Mouse (Mus musculus): ENCODE data around the gene Tectb. TPM values are rescaled to one million over a fixed set of nuclear protein-coding genes. Genes with fewer than 3 reads are reported as not detected.

Gene Tectb
- polyA plus RNA-seq, 1 experiment from 2014 or later = 0.68 TPM

DNA sequence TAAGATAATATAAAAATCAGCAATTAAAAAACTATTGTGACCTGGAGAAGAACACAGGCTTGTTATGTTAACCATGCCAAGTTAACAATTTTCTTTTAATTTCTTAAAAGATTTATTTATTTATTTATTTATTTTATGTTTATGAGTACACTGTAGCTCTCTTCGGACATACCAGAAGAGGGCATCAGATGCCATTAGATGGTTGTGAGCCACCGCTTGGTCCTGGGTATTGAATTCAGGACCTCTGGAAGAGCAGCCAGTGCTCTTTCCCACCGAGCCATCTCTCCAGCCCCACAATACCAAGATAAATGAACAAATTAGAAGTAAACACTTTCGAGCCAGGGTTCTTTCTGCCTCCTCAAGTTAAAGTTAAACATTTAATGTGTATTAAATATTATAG lies 28.1 kb downstream of the Tectb start:
- no peak for ATAC-seq (ENCODE audit: low FRiP score, low TSS enrichment)
- Histone ChIP-seq H3K9ac (replicated peaks; ENCODE audit: low read length) (no peak overlapping the region), H3K9me3 (ENCODE audit: control insufficient read depth, low read length) (no peaks in the 10 kb centered on the region), H3K4me1 (ENCODE audit: control insufficient read depth, insufficient read depth, low read length) (no peaks in the 10 kb centered on the region), H3K27me3 (ENCODE audit: control insufficient read depth, insufficient read depth, low read length) (no peaks in the 10 kb centered on the region), H3K4me2 (ENCODE audit: low read length) (no peak overlapping the region), H3K4me3 (replicated peaks; ENCODE audit: low read depth, low read length) (no peak overlapping the region), H3K27ac (replicated peaks; ENCODE audit: low read depth, low read length) (no peak overlapping the region), H3K36me3 (ENCODE audit: control insufficient read depth, insufficient read depth, low read length) (no peaks in the 10 kb centered on the region)
- no peak for DNase-seq
- 77% methylated on average over 4 of the region's 4 CpGs for WGBS

DNA sequence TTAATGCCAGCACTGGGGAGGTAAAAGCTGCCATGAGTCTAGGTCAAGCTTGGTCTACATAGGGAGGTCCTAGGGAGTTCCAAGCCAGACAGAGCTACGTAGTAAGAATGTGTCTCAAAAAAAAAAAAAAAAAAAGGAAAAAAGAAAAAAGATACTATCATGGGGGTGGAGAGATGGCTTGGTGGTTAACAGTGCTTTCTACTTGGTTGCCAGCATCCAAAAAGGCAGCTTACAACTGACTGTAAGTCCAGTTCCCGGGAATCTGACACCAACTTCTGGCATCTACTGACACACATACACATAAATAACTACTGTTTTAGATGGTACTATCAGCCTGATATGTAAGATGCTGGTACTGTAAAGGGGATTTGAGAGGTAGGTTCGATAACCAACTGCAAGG lies 28.6 kb downstream of the Tectb start:
- Histone ChIP-seq H3K9ac (replicated peaks; ENCODE audit: low read length) (no peak overlapping the region), H3K4me3 (replicated peaks; ENCODE audit: low read depth, low read length) (no peak overlapping the region), H3K4me1 (ENCODE audit: control insufficient read depth, insufficient read depth, low read length) (no peaks in the 10 kb centered on the region), H3K9me3 (ENCODE audit: control insufficient read depth, low read length) (no peaks in the 10 kb centered on the region), H3K27me3 (ENCODE audit: control insufficient read depth, insufficient read depth, low read length) (no peaks in the 10 kb centered on the region), H3K36me3 (ENCODE audit: control insufficient read depth, insufficient read depth, low read length) (no peaks in the 10 kb centered on the region), H3K4me2 (ENCODE audit: low read length) (no peak overlapping the region), H3K27ac (replicated peaks; ENCODE audit: low read depth, low read length) (no peak overlapping the region)
- DNase-seq = no peak
- no peak for ATAC-seq (ENCODE audit: low FRiP score, low TSS enrichment)
- 82% methylated on average over 3 of the region's 3 CpGs for whole genome bisulfite sequencing

DNA sequence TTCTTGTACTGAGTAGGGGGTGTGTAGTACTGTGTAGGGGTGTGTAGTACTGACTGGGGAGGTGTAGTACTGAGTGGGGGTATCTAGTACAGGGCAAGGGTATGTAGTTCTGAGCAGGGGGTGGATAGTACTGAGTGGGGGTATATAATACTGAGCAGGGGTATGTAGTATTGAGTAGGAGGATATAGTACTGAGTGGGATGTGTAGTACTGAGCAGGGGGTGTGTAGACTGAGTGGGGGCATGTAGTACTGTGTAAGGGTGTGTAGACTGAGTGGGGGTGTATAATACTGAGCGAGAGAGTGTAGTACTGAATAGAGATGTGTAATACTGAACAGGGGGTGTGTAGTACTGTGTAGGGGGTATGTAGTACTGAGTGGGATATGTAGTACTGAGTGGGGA lies 31.2 kb downstream of the Tectb start:
- Histone ChIP-seq H3K27ac (replicated peaks; ENCODE audit: low read depth, low read length) (no peak overlapping the region), H3K36me3 (ENCODE audit: control insufficient read depth, insufficient read depth, low read length) (no peaks in the 10 kb centered on the region), H3K4me1 (ENCODE audit: control insufficient read depth, insufficient read depth, low read length) (no peaks in the 10 kb centered on the region), H3K27me3 (ENCODE audit: control insufficient read depth, insufficient read depth, low read length) (no peaks in the 10 kb centered on the region), H3K4me3 (replicated peaks; ENCODE audit: low read depth, low read length) (no peak overlapping the region), H3K9me3 (ENCODE audit: control insufficient read depth, low read length) (no peaks in the 10 kb centered on the region), H3K4me2 (ENCODE audit: low read length) (no peak overlapping the region), H3K9ac (replicated peaks; ENCODE audit: low read length) (no peak overlapping the region)
- 89% methylated on average over 1 of the region's 1 CpGs for WGBS
- DNase-seq (no peak), ATAC-seq (ENCODE audit: low FRiP score, low TSS enrichment) (0 out of 2 replicates have a peak, but pooled peaks have one; percentile 4)

DNA sequence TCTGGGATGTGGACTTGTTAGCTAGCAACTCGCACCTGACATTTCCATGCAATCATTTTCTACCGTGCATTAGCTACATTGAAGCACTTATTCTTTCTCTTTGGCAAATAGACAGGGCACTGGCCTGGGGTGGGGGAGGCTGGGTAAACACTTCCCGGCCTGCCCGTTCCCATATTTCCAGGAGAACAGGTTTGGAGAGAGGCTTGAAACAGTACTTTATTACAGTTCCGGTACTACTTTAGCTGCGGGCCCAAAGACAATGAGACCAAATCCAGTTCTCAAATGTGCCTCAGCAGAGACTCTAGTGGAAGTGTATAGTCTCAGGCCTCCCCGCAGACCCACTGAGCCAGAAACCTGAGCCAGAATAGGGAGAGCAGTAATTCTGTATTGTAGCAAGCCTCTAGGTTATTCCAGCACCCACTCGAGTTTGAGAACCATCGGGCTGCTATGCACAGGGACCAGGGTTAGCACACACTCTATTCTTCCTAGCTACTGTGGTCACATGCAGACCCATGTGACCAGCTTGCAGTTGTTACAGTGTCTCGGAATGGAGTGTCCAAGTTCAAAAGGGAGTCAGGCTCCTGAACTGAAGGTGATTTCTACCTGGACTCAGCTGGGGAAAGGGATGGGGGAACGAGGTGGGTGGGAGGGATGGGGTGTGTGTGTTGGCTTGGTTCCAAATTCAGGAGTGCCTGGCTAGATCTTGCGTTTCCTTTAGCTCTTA lies 33.2 kb downstream of the Tectb start:
- H3K27me3 ChIP-seq (ENCODE audit: control insufficient read depth, insufficient read depth, low read length) = no peaks in the 10 kb centered on the region
- H3K9me3 ChIP-seq (ENCODE audit: control insufficient read depth, low read length) = no peaks in the 10 kb centered on the region
- no peak overlapping the region for H3K4me2 ChIP-seq (ENCODE audit: low read length)
- no peak overlapping the region for H3K27ac ChIP-seq (replicated peaks; ENCODE audit: low read depth, low read length)
- 83% methylated on average over 12 of the region's 12 CpGs for WGBS
- ATAC-seq (ENCODE audit: low FRiP score, low TSS enrichment) (no peak), DNase-seq (no peak)
- H3K4me3 ChIP-seq (replicated peaks; ENCODE audit: low read depth, low read length) = no peak overlapping the region
- H3K9ac ChIP-seq (replicated peaks; ENCODE audit: low read length) = no peak overlapping the region
- H3K36me3 ChIP-seq (ENCODE audit: control insufficient read depth, insufficient read depth, low read length) = no peaks in the 10 kb centered on the region
- peaks cover 6% of the 10 kb centered on the region; the same call in 1 of the 2 replicates for H3K4me1 ChIP-seq (ENCODE audit: control insufficient read depth, insufficient read depth, low read length)

DNA sequence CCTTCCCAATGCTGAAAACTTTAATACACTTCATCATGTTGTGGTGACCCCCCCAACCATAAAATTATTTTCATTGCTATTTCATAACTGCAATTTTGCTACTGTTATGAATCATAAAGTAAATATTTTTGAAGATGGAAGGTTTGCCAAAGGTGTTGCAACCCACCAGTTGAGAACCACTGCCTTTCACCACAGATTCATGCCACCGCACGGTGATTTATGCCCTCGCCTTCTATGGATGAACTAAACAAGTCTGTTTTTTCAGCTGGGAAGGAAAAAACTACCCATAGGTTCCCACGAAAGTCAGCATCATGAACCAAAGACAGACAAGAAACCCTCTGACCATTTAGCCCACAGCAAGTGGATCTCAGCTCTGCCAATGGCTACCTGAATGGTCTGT lies 36.3 kb downstream of the Tectb start:
- WGBS = 91% methylated on average over 4 of the region's 4 CpGs
- H3K4me2 ChIP-seq (ENCODE audit: low read length) = no peak overlapping the region
- no peak overlapping the region for H3K4me3 ChIP-seq (replicated peaks; ENCODE audit: low read depth, low read length)
- no peak overlapping the region for H3K27ac ChIP-seq (replicated peaks; ENCODE audit: low read depth, low read length)
- DNase-seq (no peak), ATAC-seq (ENCODE audit: low FRiP score, low TSS enrichment) (no peak)
- no peaks in the 10 kb centered on the region for H3K36me3 ChIP-seq (ENCODE audit: control insufficient read depth, insufficient read depth, low read length)
- H3K9ac ChIP-seq (replicated peaks; ENCODE audit: low read length) = no peak overlapping the region
- H3K4me1 ChIP-seq (ENCODE audit: control insufficient read depth, insufficient read depth, low read length) = peaks cover 7% of the 10 kb centered on the region; the same call in 1 of the 2 replicates
- H3K27me3 ChIP-seq (ENCODE audit: control insufficient read depth, insufficient read depth, low read length) = no peaks in the 10 kb centered on the region
- H3K9me3 ChIP-seq (ENCODE audit: control insufficient read depth, low read length) = no peaks in the 10 kb centered on the region

DNA sequence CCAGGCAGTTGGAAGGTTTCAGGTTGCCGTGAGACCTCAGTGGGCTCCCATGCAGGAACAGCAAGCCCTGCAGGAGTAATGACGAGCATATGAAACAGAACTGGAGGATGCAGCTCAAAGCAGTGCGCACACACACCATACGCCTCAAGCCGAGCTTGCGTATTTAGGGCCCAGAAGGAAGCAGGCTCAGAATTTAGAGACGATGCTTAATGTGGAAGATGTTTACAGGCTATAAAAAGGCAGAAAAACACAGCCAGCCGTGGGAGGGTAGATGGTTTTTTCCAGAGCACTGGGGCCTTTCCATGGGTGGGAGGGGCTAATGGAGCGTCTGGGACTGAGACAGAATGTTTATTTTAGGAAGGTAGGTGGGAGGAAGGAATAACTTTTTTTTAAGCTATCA lies 36.8 kb downstream of the Tectb start:
- Histone ChIP-seq H3K9ac (replicated peaks; ENCODE audit: low read length) (no peak overlapping the region), H3K27ac (replicated peaks; ENCODE audit: low read depth, low read length) (no peak overlapping the region), H3K4me3 (replicated peaks; ENCODE audit: low read depth, low read length) (no peak overlapping the region), H3K4me1 (ENCODE audit: control insufficient read depth, insufficient read depth, low read length) (peaks cover 7% of the 10 kb centered on the region; the same call in 1 of the 2 replicates), H3K4me2 (ENCODE audit: low read length) (no peak overlapping the region), H3K27me3 (ENCODE audit: control insufficient read depth, insufficient read depth, low read length) (no peaks in the 10 kb centered on the region), H3K36me3 (ENCODE audit: control insufficient read depth, insufficient read depth, low read length) (no peaks in the 10 kb centered on the region), H3K9me3 (ENCODE audit: control insufficient read depth, low read length) (no peaks in the 10 kb centered on the region)
- DNase-seq = no peak
- WGBS = 88% methylated on average over 9 of the region's 9 CpGs
- no peak for ATAC-seq (ENCODE audit: low FRiP score, low TSS enrichment)

DNA sequence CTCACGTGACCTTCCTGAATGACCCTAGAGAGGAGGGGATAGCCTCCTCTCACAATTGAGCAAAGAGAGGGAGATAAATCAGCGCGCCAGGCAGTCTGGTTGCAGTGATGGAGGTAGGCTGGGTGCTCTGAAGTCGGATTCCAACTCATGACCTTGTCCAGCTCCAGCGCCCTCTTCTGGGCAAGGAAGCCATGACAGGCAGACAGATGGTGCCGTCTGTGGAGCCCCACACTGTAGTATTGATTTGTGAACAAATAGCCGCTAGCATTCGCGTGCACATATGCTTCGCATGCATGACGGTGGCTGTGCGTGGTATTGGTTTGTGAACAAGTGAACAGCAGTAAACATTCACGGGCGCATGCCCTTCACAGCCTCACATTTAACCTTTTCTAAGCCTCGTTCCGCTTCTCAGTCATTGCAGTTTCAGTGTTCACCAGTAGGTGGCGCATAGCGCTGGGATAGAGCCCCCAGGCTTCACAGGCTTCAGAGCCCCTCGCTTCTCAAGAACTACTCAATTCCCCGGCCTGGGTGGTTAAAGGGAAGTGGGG lies 37.7 kb downstream of the Tectb start:
- Histone ChIP-seq H3K4me1 (ENCODE audit: control insufficient read depth, insufficient read depth, low read length) (peaks cover 7% of the 10 kb centered on the region; the same call in 1 of the 2 replicates), H3K27me3 (ENCODE audit: control insufficient read depth, insufficient read depth, low read length) (no peaks in the 10 kb centered on the region), H3K4me2 (ENCODE audit: low read length) (peak overlapping the region; percentile 61), H3K36me3 (ENCODE audit: control insufficient read depth, insufficient read depth, low read length) (no peaks in the 10 kb centered on the region), H3K9me3 (ENCODE audit: control insufficient read depth, low read length) (no peaks in the 10 kb centered on the region), H3K4me3 (replicated peaks; ENCODE audit: low read depth, low read length) (peak overlapping the region; percentile 34), H3K9ac (replicated peaks; ENCODE audit: low read length) (peak overlapping the region; percentile 37; the same call in 1 of the 2 replicates), H3K27ac (replicated peaks; ENCODE audit: low read depth, low read length) (0 out of 2 replicates have a peak overlapping the region, but pooled peaks have one; percentile 13)
- WGBS = 2% methylated on average over 20 of the region's 20 CpGs
- DNase-seq (peak; percentile 94), ATAC-seq (ENCODE audit: low FRiP score, low TSS enrichment) (peak; percentile 67)

DNA sequence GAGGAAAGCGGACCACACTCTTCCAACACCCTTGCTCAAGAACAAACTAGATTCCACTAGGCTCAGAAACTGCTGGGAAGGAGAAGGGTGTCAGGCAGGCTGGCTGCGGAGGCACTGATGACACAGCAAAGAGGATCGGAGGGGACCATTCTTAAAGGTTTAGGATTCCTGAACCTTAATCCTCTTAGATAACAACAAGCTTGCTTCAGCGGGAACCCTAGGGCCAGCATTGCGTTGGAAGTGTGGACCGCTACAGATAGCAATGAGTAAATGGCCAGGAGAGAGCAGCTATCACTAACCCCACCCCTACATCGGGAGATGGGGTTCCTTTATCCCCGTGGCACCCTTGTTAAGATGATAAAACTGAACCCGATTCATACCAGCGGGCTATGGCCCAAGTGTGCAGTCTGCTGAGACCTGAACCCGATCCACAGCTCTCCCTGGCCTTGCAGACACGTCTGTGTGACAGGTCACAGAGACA lies 38.2 kb downstream of the Tectb start:
- H3K27ac ChIP-seq (replicated peaks; ENCODE audit: low read depth, low read length) = 0 out of 2 replicates have a peak overlapping the region, but pooled peaks have one; percentile 13
- H3K4me1 ChIP-seq (ENCODE audit: control insufficient read depth, insufficient read depth, low read length) = peaks cover 7% of the 10 kb centered on the region; the same call in 1 of the 2 replicates
- H3K4me3 ChIP-seq (replicated peaks; ENCODE audit: low read depth, low read length) = peak overlapping the region; percentile 34
- H3K27me3 ChIP-seq (ENCODE audit: control insufficient read depth, insufficient read depth, low read length) = no peaks in the 10 kb centered on the region
- 10% methylated on average over 12 of the region's 12 CpGs for WGBS
- no peaks in the 10 kb centered on the region for H3K9me3 ChIP-seq (ENCODE audit: control insufficient read depth, low read length)
- ATAC-seq (ENCODE audit: low FRiP score, low TSS enrichment) = no peak
- H3K9ac ChIP-seq (replicated peaks; ENCODE audit: low read length) = peak overlapping the region; percentile 37; the same call in 1 of the 2 replicates
- peak overlapping the region; percentile 61 for H3K4me2 ChIP-seq (ENCODE audit: low read length)
- H3K36me3 ChIP-seq (ENCODE audit: control insufficient read depth, insufficient read depth, low read length) = no peaks in the 10 kb centered on the region
- no peak for DNase-seq
